Mouse (Mus musculus) brain, adult 2 months (tissue): ENCODE results near the gene Zfp994.
"Not testable (repeated sequence)": the region's sequence is repeated elsewhere in the genome, so short reads cannot be mapped to it uniquely, and the experiment has no call there.

Experiments
- DNase-seq: peaks from one replicate; pipeline ENCODE4 v3.0.0; 2011; ENCODE audit warnings: low read depth, low spot score

Zfp994 gene

DNA sequence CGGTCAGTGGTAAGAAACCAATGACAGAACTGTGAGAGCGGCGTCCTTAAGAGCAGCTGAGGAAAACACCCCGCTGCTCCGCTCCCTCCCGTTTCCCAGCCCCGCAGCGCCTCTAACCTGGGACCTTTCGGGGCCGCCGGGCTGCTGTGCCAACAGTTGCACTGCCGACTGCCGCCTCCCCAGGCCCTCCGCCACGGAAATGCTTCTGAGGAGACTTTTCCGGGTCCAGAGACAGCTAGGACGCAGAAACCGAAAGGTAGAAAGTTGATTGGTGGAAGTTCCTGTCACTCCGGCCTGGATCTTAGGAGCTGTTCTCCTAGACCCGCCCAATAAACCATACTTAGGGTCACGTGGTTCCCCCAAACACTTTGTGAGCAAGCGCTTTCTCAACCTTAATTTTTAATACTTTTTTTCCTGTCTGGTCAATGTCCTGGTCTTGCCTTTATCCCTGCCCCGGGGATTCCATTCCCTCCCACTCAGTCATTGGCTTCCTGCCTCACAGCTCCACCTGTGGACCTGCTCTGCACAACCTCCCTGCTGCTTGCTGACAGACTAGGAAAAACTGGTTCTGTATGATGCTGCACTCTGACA is at the start of gene Zfp994:
Gene Zfp994, minus strand, starts transcription at position 195 of the 591 bp plus-strand sequence.
- peak; percentile 99 for DNase-seq

DNA sequence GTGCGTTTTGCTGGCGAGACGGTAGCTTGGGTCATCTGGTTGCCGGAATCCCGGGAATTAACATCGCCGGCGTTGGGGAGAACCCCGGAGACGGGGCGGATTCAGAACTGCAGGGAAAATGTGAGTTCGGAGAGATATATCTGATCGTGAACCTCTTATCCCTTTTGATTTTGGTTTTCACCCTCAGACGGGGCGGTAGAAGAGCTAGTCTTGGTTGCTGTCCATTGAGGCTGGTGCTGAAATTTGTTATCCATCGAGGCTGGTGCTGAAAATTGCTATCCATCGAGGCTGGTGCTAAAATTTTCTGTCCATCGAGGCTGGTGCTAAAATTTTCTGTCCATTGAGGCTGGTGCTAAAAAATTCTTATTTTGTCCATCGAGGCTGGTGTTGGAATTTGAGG is 5.3 kb upstream of the Zfp994 start:
- DNase-seq, result not testable (repeated sequence)

DNA sequence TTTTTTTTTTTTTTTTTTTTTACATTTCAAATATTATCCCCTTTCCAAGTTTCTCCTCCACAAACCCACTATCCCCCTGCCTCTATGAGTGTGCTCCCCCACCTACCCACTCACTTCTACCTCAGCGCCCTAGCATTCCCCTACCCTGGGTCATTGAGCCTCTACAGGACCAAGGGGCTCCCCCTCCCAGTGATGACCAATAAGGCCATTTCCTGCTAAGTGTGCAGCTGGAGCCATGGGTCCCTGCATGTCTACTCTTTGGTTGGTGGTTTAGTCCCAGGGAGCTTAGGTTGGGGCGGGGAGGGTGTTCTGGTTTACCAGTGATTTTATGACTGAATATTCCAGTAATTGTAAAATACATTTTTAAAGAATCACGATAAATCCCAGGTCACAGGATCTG is 401 bp downstream of the Zfp994 start:
- peak; percentile 13 for DNase-seq

DNA sequence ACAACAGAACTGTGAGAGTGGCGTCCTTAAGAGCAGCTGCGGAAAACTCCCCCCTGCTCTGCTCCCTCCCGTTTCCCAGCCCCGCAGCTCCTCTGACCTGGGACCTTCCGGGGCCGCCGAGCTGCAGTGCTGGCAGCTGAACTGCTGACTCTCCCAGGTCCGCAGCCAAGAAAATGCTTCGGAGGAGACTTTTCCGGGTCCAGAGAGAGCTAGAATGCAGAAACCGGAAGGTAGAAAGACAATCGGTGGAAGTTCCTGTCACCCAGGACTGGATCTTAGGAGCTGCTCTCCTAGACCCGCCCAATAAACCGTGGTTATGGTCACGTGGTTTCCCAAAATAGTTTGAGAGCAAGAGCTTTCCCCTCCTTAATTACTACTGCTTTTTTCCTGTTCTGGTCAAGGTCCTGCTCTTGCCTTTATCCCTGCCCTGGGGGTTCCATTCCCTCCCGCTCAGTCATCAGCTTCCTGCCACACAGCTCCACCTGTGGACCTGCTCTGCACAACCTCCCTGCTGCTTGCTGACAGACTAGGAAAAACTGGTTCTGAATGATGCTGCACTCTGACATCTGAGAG is 59.6 kb downstream of the Zfp994 start, which contains the start of gene Zfp947:
Gene Zfp947, minus strand, starts transcription at position 469 of the 573 bp plus-strand sequence.
- DNase-seq, result peak; percentile 56

DNA sequence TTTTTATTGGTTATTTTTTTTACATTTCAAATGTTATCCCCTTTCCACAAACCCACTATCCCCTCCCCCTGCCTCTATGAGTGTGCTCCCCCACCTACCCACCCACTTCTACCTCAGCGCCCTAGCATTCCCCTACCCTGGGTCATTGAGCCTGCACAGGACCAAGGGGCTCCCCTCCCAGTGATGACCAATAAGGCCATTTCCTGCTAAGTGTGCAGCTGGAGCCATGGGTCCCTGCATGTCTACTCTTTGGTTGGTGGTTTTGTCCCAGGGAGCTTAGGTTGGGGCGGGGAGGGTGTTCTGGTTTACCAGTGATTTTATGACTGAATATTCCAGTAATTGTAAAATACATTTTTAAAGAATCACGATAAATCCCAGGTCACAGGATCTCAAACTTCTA is 60.1 kb downstream of the Zfp994 start:
- DNase-seq, result not testable (repeated sequence)

DNA sequence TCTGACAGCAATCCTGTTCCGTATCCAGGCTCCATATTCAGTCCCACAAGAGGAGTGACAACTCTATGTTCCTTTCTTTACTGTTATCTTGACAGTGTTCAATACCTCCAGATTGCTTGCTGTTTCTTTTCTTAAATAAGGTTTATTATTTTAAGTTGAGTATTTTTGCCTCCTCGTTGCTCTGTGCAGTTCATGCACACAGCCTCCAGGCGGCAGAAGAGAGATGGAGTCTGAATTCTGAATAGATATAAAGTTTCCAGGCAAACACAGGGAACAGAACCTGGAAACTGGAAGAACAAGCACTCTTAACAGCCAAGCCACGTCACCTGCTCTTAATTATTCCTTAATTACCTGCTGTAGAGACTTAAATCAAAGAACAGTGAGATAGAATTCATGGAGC is 71.5 kb downstream of the Zfp994 start:
- not testable (repeated sequence) for DNase-seq
